Mouse (Mus musculus) kidney, adult 9 months (tissue): ENCODE measurements at regions not wholly inside any gene's neighbourhood (a gene's known extent, or its start where the extent isn't known, plus 50 kb on each side); places are given as distances from the start of the nearest gene placed in this dataset.

Experiments used
- DNase-seq: peaks from one replicate; pipeline ENCODE4 v3.0.0; 2022

DNA sequence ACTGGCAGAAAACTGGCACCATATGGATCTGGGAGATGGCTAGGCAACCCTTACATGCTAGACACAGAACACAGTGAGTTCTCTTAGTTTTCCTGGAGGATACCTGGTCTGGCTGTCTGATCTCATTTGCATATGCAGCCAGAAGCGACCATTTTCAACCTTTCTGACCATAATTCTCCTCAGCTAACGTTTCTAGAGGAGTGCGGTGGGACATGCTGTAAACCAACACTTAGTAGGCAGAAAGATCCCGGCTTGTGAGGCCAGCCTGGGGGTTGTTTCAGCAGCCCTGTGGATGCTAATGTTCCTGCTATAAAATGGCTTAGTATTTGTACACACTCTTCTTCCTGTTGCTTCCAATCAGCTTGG lies 168.6 kb upstream of the Olig3 start:
- no peak for DNase-seq

DNA sequence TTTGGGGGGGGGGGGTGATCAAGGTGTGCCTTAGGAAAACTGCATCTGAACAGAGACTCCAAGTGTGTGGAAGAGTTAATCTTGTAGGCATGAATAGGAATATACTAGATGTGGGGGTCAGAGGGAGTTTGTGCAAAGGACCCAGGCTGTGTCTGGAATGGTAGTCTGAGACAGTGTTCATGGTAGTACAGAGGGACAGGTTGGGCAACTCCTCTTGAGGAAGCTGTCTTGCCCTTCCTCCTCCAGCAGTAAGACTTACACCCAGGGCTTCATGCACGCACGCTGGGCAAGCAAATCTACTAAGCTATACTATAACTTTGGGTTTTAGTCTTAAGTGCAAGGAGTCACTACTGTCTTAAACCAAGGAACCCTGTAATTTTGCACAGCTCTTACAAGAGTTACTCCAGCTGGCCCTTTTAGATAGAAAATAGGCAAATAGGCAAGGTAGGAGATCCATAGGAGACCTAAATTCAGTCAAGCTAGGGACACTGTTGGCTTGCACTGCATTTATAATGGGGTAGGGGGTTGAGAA lies 169.2 kb upstream of the Olig3 start:
- DNase-seq, result no peak

DNA sequence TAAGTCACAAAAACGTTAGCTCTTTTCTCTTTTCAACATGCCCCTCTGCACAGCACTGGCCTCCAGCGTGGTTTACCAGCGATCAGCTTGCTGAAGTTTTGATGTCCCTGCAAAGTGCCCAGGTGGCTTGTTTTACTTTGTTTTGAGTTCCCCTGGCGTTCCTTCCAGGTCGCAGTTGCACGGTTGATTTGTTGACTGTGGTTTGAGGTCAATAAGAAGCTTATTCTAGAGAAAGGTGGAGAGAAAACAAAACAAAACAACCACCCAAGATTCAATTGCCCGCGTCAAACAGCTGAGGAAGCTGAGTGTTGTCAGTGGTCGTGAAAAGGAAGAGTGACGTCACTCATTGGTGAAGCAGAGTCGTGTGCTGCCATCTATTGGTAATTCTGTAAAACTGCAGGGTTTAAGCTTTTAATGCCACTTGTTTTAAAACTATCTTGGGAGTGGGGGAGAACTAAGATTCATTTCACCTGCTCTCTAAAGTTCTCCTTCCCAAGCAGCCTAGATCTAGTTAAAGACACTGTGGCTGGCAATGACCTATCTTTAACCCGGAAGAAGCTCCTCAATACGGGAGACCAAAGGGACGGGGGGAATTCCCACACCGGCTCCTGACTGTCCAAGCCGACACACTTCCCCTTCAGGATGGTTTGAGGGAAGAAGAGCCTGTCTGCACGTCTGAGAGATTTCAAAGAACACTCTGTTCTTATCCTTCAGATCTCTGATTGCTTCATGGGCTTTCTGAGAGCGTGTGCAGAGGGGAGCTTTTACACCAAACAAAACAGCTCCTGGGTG lies 170.3 kb upstream of the Olig3 start:
- DNase-seq, result peak; percentile 52

DNA sequence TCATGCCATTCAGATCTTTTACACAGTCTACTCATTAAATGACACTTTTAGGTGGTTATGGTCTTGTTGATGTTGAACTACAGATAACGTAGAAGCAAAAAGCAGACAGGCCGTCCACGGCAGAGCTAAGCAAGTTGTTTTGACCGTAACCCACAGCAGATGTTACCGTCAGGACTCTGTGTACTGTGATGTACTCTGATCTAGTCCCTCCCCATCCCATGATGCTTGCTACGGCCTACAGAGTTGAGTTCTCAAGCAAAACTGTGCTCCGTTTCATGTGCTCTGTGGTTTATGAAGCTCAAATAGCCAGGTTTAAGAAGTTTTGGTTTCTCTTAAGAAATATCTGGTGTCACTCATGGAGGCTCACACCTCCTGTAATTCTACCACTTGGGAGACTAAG lies 169.4 kb upstream of the Tnfaip3 start:
- no peak for DNase-seq

DNA sequence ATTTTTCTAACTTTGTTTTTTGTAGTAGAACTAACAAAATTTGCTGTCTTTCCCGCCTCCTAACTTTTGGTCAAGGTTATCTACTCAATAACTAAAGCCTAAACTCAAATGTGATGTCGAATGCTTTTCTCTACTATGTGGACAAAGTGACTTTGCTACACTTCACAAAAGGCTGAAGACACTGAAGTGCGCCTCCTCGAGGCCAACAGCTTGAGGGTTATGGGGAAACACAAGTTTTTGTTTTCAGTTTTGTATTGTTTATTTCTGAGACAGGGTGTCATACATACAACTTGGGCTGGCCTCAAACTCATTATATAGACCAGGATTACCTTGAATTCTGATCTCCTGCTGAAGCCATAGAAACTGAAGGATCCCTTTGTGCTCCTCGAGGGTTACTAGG lies 162.4 kb upstream of the Tnfaip3 start:
- no peak for DNase-seq

DNA sequence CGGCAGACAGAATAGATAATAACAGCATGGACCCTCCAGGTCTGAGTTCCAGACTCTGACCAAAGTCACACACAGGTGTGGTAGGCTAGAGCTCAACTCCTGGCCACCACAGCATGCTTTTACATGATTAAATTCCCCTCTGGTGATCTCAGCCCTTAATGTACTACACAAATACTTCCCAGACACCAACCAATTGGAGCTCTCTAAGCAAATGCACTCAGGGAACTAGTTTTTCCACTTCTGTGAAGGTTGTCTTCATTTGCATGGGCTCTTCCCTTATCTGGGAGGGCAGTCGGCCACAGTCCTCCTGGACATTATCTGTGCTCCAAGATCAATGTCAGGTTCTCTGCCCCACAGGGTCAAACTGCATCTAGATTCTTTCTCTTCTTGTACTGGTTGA lies 162.0 kb upstream of the Tnfaip3 start:
- no peak for DNase-seq

DNA sequence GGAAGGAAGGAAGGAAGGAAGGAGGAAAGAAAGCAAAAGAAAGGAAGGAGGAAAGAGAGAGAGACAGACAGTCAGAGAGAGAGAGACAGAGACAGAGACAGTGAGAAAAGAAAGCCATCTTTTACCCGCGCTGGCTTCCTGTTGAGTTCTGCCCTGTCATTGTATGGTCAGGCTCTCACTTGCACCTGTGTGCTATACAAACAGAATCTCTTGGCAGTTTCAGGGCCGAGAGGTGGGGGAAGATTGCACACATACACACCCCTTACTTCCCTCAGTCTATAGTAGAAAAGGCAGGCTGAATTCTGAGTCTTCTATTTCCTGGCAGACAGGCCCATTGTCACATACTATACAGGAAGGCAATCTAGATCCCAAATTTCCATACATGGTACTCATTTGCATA lies 160.8 kb upstream of the Tnfaip3 start:
- no peak for DNase-seq

DNA sequence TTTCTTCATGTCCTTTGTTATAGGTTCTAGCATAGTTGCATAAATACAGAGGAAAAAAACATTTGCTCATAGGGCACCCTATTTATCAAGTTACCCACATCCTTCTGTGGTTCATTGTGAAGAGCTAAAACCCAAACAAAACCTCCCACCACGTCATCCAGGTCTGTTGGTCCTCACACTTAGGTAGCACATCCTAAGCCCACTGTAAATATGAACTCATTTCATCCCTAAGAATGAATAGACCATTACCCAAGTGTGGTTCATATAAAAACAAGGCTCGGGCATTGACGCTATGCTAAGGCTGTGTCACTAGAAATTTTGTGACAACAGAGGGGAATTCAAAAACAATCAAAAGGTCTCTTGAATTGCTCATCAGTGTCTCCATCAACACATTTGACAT lies 156.4 kb upstream of the Tnfaip3 start:
- no peak for DNase-seq

DNA sequence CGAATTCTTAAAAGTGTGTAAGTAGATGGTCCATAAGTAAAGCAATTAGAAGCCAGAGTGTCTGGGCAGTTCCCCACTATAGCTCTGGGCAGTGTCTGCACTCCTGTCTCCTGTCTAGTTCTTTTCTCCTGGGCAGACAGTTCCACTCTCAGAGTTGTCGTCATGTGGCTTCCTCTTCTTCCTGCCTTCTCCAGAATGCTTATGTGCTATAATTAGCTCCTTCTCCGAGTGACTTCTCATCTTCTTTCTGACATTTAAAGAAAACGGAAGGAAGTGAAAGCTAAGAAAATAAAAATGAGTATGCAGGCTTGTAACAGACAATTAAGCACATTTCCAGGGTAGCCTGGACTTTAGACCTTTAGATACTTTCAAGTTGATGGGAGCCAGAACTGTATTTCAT lies 155.1 kb upstream of the Tnfaip3 start:
- DNase-seq, result peak; percentile 33

DNA sequence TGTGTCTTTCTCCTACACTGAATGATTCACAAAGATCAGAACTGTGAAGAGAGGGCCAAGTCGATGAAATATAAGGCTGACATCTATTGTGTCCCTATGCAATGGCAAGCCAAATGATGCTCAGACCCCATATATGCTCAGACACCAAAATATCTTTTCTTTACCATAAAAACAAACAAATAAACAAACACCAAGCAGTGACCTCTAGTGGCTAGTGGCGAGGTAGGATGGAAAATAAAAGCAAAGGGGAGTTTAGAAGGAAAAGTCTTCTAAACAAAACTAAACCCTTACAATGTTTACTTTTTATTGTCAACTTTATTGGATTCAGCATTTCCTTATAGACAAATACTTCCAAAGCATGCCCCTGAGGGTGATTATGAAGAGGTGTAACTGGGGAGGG lies 153.8 kb upstream of the Tnfaip3 start:
- no peak for DNase-seq

DNA sequence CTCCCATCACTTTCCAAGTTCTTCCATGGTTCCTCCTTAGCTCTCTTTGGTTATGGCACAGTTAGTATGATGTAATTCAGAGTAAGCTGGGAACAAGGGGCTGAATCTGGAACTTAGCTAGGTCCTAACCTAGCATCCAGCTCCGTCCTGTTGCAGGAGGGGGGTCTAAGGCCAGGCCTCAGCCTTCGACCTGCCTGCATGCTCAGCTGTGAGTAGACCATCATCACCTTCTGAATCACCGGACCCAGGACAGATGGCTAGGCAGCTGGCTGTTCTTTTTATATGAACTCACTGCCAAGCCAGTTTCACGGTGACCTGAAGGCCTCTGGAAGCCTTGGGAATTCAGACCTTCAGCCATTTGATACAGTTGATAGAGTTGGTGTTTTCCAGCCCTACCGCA lies 152.9 kb upstream of the Tnfaip3 start:
- DNase-seq, result no peak

DNA sequence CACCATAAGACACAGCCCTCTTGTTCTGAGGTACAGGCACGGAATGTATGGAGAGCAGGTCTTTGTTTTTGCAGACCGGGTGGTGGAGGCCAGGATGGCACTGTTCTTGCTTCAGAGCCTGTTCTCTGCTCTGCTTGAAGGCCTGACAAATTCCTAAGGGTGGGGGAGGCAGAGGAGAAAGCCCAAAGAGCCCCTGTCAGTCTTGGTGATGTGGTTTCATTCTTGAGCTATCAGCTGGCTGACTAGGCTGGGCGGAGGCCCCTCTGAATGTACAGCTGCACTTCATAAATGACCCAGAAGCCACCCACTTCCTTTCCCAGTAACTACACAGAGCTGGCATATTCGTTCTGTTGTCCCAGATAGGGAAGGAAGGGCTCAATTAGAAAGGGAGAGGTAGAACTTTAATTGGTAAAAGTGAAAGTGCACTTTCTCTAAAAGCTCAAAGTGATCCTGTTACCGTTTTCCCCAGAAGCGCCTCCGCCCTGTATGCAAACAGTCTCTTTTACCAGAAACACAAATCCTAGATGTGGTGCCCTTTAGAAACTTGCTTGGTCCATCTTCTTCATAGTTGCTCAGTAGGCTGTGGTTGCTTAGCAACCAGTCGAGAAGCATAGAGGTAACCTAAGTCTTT lies 152.3 kb upstream of the Tnfaip3 start:
- no peak for DNase-seq

DNA sequence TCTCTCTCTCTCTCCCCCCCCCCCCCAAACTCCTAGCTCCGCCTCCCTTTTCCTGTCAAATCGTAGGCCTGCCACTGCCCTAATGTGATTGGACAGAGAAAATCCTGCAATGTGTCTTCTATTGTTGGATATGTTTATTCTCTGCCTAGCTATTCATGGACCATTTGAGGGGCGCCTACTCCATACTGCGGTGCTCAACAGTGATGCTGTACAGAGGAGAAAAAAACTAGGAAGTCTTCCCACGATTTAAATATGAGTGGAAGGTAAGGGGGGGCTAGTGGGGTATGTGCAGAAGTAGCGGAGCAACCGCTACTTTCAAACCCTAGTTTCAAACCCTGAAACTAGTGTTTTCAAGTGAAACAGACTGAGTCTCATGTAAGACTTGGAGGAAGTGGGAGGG lies 151.6 kb upstream of the Tnfaip3 start:
- DNase-seq, result no peak

DNA sequence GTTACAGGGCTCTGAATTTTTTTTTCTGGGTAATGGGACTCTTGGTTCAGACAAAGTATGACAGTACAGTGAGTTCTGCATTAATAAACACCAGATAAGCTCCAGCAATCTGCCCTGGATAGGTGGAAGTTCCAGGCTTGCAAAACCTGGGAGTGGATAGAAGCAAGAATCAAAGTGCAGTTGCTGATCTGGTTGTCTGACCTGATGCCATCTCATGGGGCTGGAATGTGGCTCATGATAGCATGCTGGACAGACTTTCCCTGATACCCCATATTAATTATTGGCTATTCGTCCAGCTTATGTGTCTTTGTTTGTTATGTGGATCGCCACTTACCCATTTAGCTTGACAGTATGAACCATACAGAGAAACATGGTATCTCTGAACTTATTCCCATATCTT lies 146.6 kb upstream of the Tnfaip3 start:
- no peak for DNase-seq

DNA sequence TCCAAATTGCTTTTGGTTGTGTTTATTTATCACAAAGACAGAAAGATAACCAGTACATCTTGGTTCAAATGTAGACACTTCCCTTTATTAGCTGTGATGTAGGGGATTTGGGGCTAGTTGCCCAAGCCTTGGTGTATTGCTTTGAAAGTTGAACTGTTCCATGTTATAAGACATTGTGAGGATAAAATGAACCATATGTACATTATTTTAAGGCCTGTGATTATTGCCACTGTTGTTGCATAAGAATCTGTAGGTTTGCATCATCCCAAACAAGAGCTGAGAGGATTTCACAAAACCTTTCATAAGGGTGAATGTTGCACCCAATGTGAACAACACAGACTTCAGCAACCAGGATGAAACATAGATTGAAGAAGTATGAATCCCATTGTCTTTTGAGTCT lies 145.7 kb upstream of the Tnfaip3 start:
- no peak for DNase-seq

DNA sequence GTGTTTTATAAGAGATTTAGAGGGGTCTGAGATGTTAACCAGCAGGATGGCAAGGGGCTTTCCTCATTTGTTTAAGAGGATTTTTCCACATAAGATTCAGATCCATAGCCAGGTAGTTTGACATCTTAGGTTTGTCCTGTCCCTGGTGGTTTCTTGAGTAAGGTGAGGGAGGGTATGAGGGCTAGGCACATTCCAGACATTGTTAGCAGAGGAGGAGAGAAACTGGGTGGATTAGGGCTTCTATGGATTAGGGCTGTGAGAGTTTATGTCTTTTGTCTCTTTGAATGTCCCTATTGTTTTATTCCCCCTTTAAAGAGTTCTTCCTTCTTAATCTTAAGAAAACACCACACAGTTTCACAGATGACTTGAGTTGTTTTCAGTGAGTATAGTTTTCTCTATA lies 138.6 kb upstream of the Tnfaip3 start:
- no peak for DNase-seq

DNA sequence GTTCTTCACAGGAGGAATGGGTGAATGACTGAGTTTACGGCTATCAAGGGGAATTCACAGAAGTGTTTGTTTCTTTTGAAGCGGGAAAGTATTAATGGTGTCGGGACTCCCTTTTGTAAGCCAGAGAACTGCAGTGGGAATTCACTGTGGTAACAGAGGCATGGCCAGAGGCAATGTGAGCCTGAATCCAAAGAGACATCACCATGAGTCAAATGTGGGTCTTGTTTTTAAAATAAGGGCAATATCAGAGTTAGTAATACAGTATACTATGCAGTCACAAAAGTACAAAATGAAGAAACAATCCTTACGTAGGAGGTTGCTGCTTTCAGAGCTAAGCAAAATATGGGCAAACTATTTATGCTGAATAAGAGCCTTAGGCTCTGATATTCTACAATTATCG lies 137.3 kb upstream of the Tnfaip3 start:
- DNase-seq, result no peak

DNA sequence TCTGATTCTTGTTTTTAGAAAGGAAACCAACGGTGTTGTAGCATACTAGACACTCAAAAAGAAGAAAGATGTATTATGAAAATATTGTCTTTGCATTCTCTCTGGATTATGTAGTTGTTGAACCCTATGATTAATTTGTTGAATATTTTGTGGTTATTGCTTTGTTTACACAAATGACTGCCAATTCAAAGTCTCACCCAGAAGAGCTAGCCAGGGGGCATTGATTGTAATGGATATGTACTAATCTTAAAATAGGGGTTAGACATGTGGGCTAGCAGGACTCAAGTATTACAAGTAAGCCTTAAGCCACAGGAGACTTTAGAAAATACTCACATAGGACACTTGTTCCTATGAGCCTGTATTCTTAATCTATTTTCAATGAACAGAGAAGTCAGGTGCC lies 135.3 kb upstream of the Tnfaip3 start:
- DNase-seq, result no peak

DNA sequence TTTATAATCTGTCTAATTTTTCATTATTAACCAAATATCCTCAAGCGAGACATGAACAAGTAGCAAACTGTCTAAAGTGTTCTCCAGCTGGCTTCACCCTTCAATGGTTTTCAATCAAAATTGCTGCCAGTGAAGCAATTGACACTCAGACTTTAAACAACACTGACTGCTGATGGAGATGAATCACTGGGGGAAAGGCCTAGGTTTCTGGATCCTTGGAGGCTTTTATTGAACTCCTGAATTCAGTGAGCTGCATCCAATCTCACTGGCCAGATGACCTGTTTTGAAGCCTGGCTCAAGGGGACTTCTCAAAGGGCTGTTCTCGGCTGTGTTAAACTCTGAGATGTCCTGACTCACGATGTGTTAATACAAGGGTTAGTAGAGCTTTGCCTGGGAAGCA lies 134.5 kb upstream of the Tnfaip3 start:
- no peak for DNase-seq

DNA sequence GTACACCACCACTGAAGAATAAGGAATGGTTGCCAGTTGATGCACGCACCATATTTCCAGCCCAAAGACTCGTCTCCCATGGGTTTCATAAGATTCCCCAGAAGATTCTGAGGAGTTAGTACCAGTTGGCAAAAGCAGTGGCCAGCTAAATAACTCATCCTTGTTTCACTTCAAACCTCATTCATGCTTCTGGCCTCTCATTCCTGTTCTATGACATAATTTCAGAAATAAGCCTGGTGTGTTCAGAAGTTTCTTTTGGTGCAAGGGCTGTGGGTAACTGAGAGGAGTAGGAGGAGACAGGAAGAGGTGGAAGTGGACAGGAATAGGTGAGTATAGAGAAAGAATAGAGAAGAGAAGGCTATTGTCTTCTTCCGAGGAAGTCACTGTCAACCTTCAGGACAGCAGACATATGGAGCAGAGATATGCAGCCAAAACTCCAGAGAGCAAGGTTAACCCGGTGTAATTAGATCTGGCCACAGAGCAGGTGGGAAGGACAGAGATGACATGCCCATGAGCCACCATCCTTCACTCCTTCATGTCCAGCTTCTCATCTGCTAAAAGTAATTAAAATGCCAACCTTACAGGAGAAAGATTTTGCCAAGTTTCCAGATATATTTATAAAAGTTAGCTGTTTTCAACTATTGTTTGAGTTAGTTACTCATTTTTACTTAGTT lies 133.9 kb upstream of the Tnfaip3 start:
- no peak for DNase-seq

DNA sequence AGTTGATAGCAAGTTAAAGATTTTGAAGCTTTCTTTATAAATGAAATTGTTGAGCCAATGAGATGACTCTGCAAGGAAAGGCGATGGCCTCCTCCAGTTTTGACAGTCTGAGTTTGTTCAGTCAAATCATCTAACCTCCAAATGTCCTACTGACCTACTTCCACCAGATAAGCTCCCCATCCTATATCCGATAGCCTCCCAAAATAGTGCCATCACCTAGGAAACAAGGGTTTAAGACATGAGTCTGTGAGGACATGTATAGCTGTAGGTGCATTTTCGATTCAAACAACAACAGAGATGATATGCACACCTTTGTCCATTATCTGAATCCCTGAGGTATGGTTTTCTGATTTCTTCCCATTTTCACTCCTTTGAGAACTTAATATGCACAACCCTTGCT lies 126.0 kb upstream of the Tnfaip3 start:
- no peak for DNase-seq

DNA sequence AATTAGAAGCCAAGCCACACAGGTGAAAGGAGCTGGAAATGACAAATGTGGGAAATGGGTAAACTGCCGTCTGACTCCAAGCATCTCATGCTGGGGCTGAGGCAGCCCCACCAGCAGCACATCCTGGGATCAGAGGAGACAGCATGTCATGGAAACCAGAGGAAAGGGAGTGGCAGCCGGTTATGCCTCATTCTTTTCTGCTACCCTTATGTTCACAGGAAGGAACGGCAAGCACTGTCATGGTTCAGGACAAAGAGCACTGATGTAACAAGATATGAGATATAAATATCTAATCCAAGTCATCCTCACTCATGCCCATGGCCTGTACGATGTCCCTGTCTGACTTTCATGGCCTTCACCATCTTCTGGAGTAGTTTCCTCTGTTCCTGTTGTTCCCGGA lies 125.2 kb upstream of the Tnfaip3 start:
- DNase-seq, result peak; percentile 13

DNA sequence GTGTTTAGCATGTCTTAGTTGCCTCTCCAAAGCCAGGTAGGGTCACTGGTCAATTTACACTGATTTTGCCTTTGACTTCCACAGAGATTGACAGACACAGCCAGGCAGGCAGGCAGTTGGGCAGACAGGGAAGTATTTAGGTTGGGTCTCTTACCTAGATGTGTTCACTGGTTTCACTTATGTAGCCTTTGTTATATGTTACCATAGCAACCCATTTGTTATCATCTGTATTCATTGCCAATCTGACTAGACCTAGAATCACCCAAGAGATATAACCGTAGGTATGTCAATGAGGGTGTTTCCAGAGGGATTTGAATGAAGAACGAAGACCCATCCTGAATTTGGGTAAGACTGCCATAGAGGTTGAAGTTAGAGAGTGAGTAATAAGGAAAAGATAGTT lies 123.8 kb upstream of the Tnfaip3 start:
- DNase-seq, result no peak

DNA sequence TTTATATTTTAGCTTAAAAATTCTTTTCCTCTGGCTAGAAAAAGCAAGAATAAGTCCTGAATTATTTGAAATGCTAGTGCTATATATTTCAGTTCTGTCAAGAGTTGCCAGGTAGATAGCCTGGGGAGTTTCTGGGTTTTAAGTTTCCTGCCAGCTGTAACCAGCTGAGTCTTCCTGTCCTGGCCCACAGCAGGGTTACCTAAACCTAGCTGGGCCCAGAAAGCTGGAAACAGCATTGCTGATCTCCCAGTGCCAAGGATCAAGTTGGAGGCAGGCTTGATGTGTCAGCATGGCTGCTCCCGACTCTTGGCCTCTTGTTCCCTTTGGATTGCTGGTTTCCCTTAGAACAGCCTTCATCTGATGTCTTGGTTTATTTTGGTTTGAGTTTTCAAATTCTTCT lies 122.8 kb upstream of the Tnfaip3 start:
- DNase-seq, result no peak
